Mouse (Mus musculus): ENCODE measurements around the gene Sytl3. TPM values are rescaled to one million over a fixed set of nuclear protein-coding genes. Genes with fewer than 3 reads are reported as not detected.
"Not testable (repeated sequence)": the region's sequence is repeated elsewhere in the genome, so short reads cannot be mapped to it uniquely, and the experiment has no call there.

Sytl3 gene
- polyA plus RNA-seq, 1 experiment from 2014 or later = 3.9 TPM

DNA sequence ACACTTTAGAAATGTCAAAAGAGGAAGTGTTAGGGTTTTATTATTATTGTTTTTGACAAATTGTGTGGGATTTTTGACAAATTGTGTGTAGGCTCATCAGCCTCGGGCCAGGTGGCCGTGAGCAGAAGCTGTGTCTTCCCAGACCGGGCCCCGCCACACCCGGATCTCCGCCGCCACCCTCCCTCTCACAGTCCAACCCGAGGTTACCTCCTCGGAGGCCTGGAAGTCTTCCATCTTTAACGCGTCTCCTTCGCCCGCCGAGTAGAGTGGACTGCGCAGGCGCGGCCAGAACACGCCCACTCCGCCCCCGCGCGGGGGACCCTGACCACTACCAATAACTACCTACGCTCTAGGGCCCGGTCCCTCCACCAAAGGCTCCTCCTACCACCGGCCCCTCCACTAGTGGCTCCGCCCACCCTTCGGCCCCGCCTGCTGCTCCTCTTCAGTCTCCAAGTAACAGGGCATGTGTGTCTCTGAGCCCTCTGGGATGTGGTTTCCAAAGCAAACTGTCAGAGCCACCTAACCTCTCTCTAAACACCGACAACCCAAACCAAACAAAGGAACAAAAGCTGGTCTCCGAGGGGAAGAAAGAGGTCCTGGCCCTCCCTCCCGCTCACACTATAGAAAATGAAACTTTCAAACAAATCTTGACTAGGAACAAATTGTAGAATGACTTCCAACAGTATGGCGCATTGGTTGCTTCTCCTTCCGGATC lies 3.2 kb upstream of the Sytl3 start, which contains the start of gene Dynlt1f:
TSS of gene Dynlt1f (minus strand) at position 334 of the 715 bp plus-strand sequence.
- H3K9me3 ChIP-seq (ENCODE audit: control insufficient read depth, low read length); H3K4me1 ChIP-seq (ENCODE audit: control insufficient read depth, insufficient read depth, low read length); H3K27me3 ChIP-seq (replicated peaks; ENCODE audit: control insufficient read depth, insufficient read depth, low read length); H3K36me3 ChIP-seq (ENCODE audit: control insufficient read depth, insufficient read depth, low read length): not testable (repeated sequence)
- peak within 1 kb of the TSS; percentile 70 for H3K9ac ChIP-seq (ENCODE audit: low read depth, low read length)
- peak within 1 kb of the TSS; percentile 56 for H3K4me3 ChIP-seq (ENCODE audit: low read length)
- ATAC-seq = peak; percentile 96
- H3K27ac ChIP-seq (ENCODE audit: low read length) = peak within 1 kb of the TSS; percentile 68
- WGBS = 3% methylated on average over 22 of the region's 33 CpGs
- H3K4me2 ChIP-seq (ENCODE audit: low read depth, low read length) = peak within 1 kb of the TSS; percentile 50

- not testable (repeated sequence) for H3K27ac ChIP-seq (ENCODE audit: low read length); H3K9me3 ChIP-seq (ENCODE audit: control insufficient read depth, low read length); H3K4me3 ChIP-seq (ENCODE audit: low read length); H3K36me3 ChIP-seq (ENCODE audit: control insufficient read depth, insufficient read depth, low read length); H3K4me2 ChIP-seq (ENCODE audit: low read depth, low read length); H3K9ac ChIP-seq (ENCODE audit: low read depth, low read length); H3K4me1 ChIP-seq (ENCODE audit: control insufficient read depth, insufficient read depth, low read length); H3K27me3 ChIP-seq (replicated peaks; ENCODE audit: control insufficient read depth, insufficient read depth, low read length); ATAC-seq
- WGBS = 93% methylated on average over 1 of the region's 3 CpGs
Measured at GRCm38 (mm10) chr17:6656471-6656870, 2.4 kb upstream of the Sytl3 start.

- H3K9ac ChIP-seq (ENCODE audit: low read depth, low read length); H3K27me3 ChIP-seq (replicated peaks; ENCODE audit: control insufficient read depth, insufficient read depth, low read length); H3K36me3 ChIP-seq (ENCODE audit: control insufficient read depth, insufficient read depth, low read length); H3K4me2 ChIP-seq (ENCODE audit: low read depth, low read length); H3K4me1 ChIP-seq (ENCODE audit: control insufficient read depth, insufficient read depth, low read length); H3K4me3 ChIP-seq (ENCODE audit: low read length); H3K27ac ChIP-seq (ENCODE audit: low read length); H3K9me3 ChIP-seq (ENCODE audit: control insufficient read depth, low read length); ATAC-seq: not testable (repeated sequence)
- WGBS = 21% methylated on average over 6 of the region's 6 CpGs
Measured at GRCm38 (mm10) chr17:6660589-6660988, 1.7 kb downstream of the Sytl3 start.

DNA sequence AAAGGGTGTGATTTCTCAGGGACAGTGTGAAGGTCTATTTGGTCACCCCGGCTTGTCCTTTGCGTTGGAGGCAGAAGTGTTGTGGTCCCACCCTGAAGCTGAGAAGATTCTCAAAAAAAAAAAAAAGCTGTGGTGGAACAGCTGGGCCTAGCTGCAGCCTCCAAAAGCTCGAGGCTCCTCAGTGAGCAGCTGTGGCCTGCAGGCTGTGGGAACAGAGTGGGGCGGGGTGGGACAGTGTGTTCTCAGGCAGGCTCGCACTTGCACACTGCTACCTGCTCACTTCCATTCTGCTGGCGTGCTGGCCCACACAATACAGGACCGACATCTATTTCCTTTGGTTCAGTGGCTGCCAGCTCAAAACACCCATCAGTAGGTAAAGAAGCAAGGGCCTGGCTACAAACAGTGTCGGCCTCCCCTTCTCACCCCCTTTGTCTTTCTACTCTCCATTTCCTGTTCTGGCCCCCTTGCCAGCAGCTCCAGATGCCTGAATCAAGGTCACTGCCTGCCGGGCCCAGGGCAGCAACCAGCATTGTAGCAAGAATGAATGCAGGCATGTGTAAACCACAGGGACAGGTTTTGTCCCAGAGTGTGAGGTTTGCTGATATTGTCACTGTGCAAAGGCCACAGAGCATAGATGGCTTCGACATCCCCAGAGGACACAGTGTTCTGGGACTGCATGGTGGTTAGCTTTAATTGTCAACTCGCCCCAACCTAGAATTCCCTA lies 2.4 kb downstream of the Sytl3 start:
- ATAC-seq = peak; percentile 80
- not testable (repeated sequence) for H3K27me3 ChIP-seq (replicated peaks; ENCODE audit: control insufficient read depth, insufficient read depth, low read length); H3K9ac ChIP-seq (ENCODE audit: low read depth, low read length); H3K27ac ChIP-seq (ENCODE audit: low read length); H3K4me1 ChIP-seq (ENCODE audit: control insufficient read depth, insufficient read depth, low read length); H3K36me3 ChIP-seq (ENCODE audit: control insufficient read depth, insufficient read depth, low read length); H3K9me3 ChIP-seq (ENCODE audit: control insufficient read depth, low read length); H3K4me3 ChIP-seq (ENCODE audit: low read length); H3K4me2 ChIP-seq (ENCODE audit: low read depth, low read length)
- WGBS = 23% methylated on average over 9 of the region's 11 CpGs

GRCm38 (mm10) chr17:6662840-6663239 lies 3.9 kb downstream of the Sytl3 start:
- not testable (repeated sequence) for H3K4me2 ChIP-seq (ENCODE audit: low read depth, low read length); H3K9me3 ChIP-seq (ENCODE audit: control insufficient read depth, low read length); H3K27ac ChIP-seq (ENCODE audit: low read length); H3K9ac ChIP-seq (ENCODE audit: low read depth, low read length); H3K4me1 ChIP-seq (ENCODE audit: control insufficient read depth, insufficient read depth, low read length); H3K27me3 ChIP-seq (replicated peaks; ENCODE audit: control insufficient read depth, insufficient read depth, low read length); H3K36me3 ChIP-seq (ENCODE audit: control insufficient read depth, insufficient read depth, low read length); H3K4me3 ChIP-seq (ENCODE audit: low read length); ATAC-seq
- 42% methylated on average over 3 of the region's 3 CpGs for WGBS

- H3K4me1 ChIP-seq (ENCODE audit: control insufficient read depth, insufficient read depth, low read length); H3K36me3 ChIP-seq (ENCODE audit: control insufficient read depth, insufficient read depth, low read length); H3K27me3 ChIP-seq (replicated peaks; ENCODE audit: control insufficient read depth, insufficient read depth, low read length); H3K4me2 ChIP-seq (ENCODE audit: low read depth, low read length); H3K9me3 ChIP-seq (ENCODE audit: control insufficient read depth, low read length); H3K4me3 ChIP-seq (ENCODE audit: low read length); H3K9ac ChIP-seq (ENCODE audit: low read depth, low read length); H3K27ac ChIP-seq (ENCODE audit: low read length); ATAC-seq: not testable (repeated sequence)
- 94% methylated on average over 4 of the region's 5 CpGs for WGBS
Measured at GRCm38 (mm10) chr17:6665389-6665788, 6.5 kb downstream of the Sytl3 start.

- H3K27me3 ChIP-seq (replicated peaks; ENCODE audit: control insufficient read depth, insufficient read depth, low read length); H3K4me2 ChIP-seq (ENCODE audit: low read depth, low read length); H3K9me3 ChIP-seq (ENCODE audit: control insufficient read depth, low read length); H3K9ac ChIP-seq (ENCODE audit: low read depth, low read length); H3K27ac ChIP-seq (ENCODE audit: low read length); H3K36me3 ChIP-seq (ENCODE audit: control insufficient read depth, insufficient read depth, low read length); H3K4me3 ChIP-seq (ENCODE audit: low read length); H3K4me1 ChIP-seq (ENCODE audit: control insufficient read depth, insufficient read depth, low read length); ATAC-seq: not testable (repeated sequence)
- WGBS = no CpG with 5 or more reads among the region's 6 CpGs
Measured at GRCm38 (mm10) chr17:6668522-6668921, 9.6 kb downstream of the Sytl3 start.

- H3K4me3 ChIP-seq (ENCODE audit: low read length); H3K9ac ChIP-seq (ENCODE audit: low read depth, low read length); H3K9me3 ChIP-seq (ENCODE audit: control insufficient read depth, low read length); H3K4me2 ChIP-seq (ENCODE audit: low read depth, low read length); H3K27ac ChIP-seq (ENCODE audit: low read length); H3K4me1 ChIP-seq (ENCODE audit: control insufficient read depth, insufficient read depth, low read length); ATAC-seq; H3K27me3 ChIP-seq (replicated peaks; ENCODE audit: control insufficient read depth, insufficient read depth, low read length); H3K36me3 ChIP-seq (ENCODE audit: control insufficient read depth, insufficient read depth, low read length): not testable (repeated sequence)
- WGBS = 52% methylated on average over 5 of the region's 5 CpGs
Measured at GRCm38 (mm10) chr17:6674297-6674696, 15.4 kb downstream of the Sytl3 start.

GRCm38 (mm10) chr17:6678063-6678462 lies 19.2 kb downstream of the Sytl3 start:
- peak; percentile 38; the same call in 1 of the 2 replicates for ATAC-seq
- not testable (repeated sequence) for H3K27ac ChIP-seq (ENCODE audit: low read length); H3K9me3 ChIP-seq (ENCODE audit: control insufficient read depth, low read length); H3K4me2 ChIP-seq (ENCODE audit: low read depth, low read length); H3K27me3 ChIP-seq (replicated peaks; ENCODE audit: control insufficient read depth, insufficient read depth, low read length); H3K36me3 ChIP-seq (ENCODE audit: control insufficient read depth, insufficient read depth, low read length); H3K4me3 ChIP-seq (ENCODE audit: low read length); H3K9ac ChIP-seq (ENCODE audit: low read depth, low read length); H3K4me1 ChIP-seq (ENCODE audit: control insufficient read depth, insufficient read depth, low read length)
- WGBS = 50% methylated on average over 1 of the region's 2 CpGs

Data from intestine, embryonic 16.5 days (tissue).